Mouse (Mus musculus): ENCODE results near the gene Otop1.
A peak's percentile ranks its signal among the peaks of the same experiment; 100 is the strongest.

Gene Otop1

DNA sequence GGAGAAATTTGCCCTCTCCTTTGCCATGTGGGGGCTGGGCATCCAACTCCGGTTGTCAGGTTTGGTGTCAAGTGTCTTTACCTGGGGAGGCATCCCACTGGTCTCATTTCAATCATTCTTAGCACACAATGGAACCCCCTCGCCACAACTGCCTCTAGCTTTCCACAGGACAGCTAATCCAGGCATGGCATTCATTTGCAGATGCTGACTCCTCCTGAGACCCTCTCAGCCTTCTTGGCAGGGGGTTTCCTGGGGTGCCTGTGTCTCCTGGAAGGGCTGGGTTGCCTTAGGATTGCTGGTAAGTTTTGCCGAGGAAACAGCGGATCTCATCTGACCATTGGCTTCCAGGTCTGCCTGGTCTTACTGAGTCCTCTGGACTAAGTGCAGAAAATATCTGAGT is at the start of gene Otop1:
Gene Otop1 (plus strand): TSS at position 202 of the 400 bp plus-strand sequence.
- DNase-seq = no peak

DNA sequence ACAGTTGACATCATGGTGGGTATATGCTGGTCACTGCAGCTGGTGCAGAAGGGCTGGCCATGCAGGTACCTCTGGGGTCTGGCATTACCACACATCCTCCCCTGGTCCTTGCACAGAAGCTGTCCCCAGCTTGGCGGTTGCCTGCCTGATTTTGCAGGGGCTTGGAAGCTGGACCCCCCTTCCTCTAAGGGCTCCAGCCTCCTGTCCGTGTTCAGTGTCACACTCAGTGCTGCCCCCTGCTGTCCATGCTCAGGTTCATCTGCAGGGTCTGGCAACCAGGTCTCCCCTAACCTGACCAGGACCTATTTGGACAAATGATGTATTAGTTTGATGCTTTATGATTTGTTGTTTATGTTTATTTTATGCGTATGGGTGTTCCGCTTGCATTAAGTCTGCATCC is 40.4 kb upstream of the Otop1 start:
- peak; percentile 70 for DNase-seq

- DNase-seq = no peak
Observed at GRCm38 (mm10) chr5:38236627-38237026, 39.1 kb upstream of the Otop1 start.

DNA sequence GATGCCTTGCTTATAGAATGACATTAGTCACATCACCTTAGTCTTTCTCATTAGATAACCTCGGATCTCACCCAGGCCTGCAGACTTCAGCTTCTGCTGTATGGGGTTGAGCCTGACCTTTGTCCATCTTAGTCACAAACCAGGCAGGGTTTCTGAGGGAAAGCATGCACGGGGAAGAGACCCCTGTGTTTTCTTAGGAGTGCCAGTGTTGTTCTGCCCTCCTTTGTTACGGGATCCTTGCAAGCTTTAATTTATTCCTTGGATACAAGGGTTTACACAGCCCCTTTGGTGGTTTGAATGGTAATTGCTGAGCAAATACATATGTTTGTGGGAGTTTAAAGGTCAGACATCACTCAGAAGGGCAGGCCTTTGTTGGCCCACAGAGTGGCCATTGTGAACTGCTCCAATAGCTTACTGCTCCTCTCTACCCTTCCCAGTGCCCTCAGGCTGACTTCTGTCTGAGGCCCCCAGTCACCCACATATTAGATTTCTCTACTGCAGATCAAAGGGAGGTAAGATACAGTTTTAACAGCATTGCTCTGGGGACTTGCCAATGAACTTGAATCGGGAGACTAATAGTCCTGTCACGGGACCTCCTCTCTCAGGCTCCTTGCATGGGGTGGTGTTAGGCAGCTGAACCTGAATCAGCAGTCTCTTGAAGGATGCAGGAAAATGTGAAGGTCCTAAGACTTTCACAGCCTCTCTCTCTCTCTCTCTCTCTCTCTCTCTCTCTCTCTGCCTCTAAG is 34.9 kb upstream of the Otop1 start:
- no peak for DNase-seq

- no peak for DNase-seq
Observed at GRCm38 (mm10) chr5:38241473-38241834, 34.3 kb upstream of the Otop1 start.

GRCm38 (mm10) chr5:38241966-38242365 is 33.8 kb upstream of the Otop1 start:
- DNase-seq = no peak

DNA sequence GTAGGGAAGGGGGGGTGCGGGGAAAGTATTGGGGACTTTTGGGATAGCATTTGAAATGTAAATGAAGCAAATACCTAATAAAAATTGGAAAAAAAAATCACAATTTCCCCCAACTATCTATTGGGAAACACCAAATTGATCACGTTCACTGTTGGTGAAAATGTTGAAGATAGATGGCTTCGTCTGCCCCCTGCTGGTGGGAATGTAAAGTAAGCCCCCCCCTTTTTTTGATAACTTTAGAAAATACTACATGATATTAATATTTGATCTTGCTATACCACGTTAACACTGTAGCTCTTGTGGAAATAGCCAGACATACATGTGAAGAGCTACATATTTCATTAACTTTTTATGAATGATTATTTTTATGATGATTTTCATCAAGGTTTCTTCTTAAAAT is 20.6 kb upstream of the Otop1 start:
- no peak for DNase-seq

GRCm38 (mm10) chr5:38255644-38256043 is 20.1 kb upstream of the Otop1 start:
- no peak for DNase-seq

GRCm38 (mm10) chr5:38256551-38256950 is 19.2 kb upstream of the Otop1 start:
- no peak for DNase-seq

DNA sequence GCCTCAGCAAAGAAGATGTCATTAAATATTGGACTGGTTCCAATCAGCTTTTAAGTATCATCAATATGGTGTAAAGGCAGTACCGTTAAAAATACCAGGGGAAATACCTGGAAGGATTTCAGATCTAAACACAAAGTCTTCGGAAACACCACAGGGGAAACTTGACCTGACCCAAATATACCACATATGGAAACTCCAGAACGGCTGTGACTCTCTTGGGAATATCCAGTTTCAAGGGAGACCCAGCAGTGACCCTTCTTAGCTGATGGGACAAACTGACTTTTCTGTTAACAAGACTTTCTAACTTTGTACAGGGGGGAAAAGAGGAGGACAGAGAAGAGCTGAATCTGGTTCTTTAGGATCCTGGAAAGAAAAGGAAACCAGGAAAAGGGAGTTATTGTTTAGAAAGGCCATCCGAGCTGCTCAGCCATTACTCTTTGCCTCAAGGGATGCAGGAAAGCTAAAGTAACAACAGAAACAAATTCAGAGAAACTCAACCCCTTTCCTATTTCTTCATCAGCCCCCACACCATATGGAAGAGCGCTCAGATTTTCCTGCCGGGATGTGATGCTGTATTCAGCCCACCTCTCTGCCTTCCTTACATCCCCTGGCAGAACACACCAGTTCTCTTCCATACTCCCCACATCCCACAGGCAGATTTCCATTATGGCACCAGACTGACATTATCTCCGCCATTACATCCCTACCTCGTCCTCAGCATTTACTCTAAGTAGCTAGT is 17.6 kb upstream of the Otop1 start:
- DNase-seq = no peak

DNA sequence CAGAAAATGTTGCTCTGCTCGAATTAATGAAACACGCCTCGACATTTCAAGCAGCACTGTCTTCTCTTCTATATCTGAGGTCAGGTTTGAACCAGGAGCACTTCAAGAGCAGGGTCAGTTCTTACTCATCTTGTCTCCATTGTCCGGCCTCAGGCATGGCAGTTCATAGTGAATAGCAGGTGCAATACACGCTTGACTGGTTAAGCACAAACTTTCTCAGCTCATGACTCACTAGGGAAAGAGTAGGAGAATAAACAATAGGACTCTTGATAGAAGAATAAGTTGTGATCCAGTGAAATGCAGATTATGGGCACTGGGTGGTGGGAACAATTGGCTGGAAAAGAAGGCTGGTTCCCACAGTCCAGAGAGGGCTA is 17.0 kb upstream of the Otop1 start:
- DNase-seq = peak; percentile 44

GRCm38 (mm10) chr5:38259455-38260106 is 16.2 kb upstream of the Otop1 start:
- no peak for DNase-seq

DNA sequence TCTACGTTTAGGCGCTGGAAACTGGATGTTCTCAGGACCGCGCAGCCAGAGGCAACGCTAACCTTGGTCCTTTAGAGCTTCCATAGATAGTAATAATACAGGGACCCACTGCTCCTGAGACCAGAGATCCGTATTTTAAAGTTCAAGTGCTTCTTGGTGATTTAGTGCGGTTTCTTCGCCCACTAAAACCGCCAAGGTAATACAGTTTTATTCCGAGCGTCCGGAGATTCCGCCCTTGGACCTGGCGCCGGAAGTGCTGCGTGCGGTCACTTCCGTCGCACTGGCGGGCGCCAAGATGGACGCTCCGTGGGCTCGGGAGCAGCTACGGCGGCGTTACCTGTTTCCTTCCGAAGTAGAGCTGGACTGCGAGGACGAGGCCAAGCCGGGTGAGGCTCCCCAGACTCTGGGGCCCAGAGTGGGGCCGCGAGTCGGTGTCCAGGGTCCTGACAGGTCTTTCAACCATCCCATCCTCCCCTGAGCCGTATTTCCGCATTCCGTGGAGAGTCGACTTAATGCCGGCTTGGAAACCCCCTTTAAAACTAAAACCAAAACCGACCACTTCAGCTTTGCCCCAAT is 15.6 kb upstream of the Otop1 start, which contains the start of gene Tmem128:
Gene Tmem128 (plus strand): TSS at position 79 of the 576 bp plus-strand sequence.
- DNase-seq = peak; percentile 80

- DNase-seq = no peak
Observed at GRCm38 (mm10) chr5:38270942-38271341, 4.8 kb upstream of the Otop1 start.

GRCm38 (mm10) chr5:38273831-38274230 is 1.9 kb upstream of the Otop1 start:
- DNase-seq = no peak

DNA sequence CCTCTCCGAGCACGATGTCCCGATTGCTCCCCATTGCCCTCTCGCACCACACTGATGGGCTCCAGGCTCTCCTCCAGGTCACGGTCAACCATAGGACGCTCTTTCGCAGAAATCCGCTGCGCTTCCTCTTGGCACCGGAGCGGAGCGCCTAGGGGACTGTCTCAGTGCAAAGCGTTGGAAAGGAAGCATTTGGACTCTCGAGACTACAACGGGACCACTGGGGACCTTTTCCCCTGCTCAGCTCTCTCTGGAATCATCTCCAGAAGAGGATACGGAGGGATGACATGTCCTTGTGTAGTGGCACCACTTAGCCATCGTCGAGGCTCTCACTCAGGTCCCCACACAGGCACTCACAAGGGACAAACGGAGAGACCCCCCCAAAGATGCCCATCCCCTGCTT is 679 bp downstream of the Otop1 start:
- DNase-seq = peak; percentile 22

DNA sequence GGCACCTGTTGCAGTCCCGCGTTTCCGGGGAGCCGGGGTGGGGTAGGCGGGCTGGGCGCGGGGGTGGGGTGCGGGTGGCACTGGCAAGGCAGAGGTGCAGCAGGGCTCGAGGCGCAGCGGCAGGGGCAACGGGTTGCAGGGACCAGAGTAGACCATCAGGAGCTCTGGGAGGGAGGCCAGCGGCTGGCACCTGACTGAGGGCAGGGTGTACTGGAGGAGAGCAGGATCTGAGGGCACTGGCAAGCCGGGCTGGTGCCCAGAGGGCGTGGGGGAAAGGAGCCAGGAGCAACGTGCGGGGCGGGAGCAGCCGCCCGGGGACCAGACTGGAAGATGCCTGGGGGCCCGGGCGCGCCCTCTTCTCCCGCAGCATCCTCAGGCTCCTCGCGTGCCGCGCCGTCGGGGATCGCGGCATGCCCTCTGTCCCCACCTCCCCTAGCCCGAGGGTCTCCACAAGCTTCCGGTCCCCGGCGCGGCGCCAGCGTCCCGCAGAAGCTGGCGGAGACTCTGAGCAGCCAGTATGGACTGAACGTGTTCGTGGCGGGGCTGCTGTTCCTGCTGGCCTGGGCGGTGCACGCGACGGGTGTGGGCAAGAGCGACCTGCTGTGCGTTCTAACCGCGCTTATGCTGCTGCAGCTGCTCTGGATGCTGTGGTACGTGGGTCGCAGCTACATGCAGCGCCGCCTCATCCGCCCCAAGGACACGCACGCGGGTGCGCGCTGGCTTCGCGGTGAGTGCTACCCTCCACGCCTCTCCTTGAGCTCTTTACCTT is 1.5 kb downstream of the Otop1 start:
- peak; percentile 26 for DNase-seq

- no peak for DNase-seq
Observed at GRCm38 (mm10) chr5:38277936-38278600, 2.3 kb downstream of the Otop1 start.

DNA sequence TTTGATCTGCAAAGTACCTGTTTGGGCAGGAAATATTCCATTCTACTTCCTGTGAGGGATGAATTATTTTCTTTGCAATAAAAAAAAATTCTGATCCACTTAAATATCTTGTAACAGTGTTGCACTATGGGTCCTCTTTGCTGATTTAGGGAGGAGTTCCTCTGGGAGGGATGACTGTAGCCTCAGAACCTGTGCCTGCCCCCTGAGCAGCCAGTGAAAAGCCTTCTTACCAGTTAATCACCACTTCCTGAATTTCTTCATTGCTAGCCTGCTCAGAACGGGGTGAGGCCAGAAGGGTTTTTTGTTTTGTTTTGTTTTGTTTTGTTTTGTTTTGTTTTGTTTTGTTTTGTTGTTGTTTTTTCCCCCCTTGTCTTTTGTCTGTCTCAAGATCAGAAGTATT is 4.3 kb downstream of the Otop1 start:
- DNase-seq = no peak

GRCm38 (mm10) chr5:38285724-38286123 is 10.0 kb downstream of the Otop1 start:
- no peak for DNase-seq

DNA sequence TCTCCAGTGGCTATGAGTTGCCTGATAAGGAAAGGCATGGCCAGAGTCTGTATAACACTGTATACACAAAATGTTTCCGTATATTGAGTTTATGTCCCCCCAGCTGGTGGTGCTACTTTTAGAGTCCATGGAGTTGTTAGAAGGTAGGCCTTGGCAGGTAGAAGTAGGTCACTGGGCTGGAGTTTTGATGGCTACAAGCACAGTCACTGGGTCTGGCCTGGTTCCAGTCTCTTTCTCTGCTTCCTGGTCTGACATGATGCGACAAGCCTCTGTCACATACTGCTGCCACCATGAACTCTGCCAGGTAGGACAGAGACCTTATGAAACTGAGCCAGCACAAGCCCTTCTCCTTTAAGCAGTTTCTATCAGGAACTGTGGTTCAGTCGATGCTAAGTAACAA is 12.7 kb downstream of the Otop1 start:
- DNase-seq = no peak

GRCm38 (mm10) chr5:38301761-38302411 is 26.1 kb downstream of the Otop1 start:
- no peak for DNase-seq

All from retina, postnatal 1 day (tissue).